Mouse (Mus musculus) right cerebral cortex, postnatal 25 days (tissue): ENCODE data around the gene Ost4.
"Not testable (repeated sequence)": the region's sequence is repeated elsewhere in the genome, so short reads cannot be mapped to it uniquely, and the experiment has no call there.

Experiments
- DNase-seq: peaks from one replicate; pipeline ENCODE4 v3.0.0; 2022

The Ost4 gene

GRCm38 (mm10) chr5:30888337-30889087 lies 19.1 kb downstream of the Ost4 start, which contains the start of gene Agbl5:
TSS of gene Agbl5 (plus strand) at chr5:30888694.
- DNase-seq, result peak; percentile 96

- DNase-seq, result peak; percentile 90
These were observed 19.7 kb downstream of the Ost4 start for GRCm38 (mm10) chr5:30887858-30888336.

DNA sequence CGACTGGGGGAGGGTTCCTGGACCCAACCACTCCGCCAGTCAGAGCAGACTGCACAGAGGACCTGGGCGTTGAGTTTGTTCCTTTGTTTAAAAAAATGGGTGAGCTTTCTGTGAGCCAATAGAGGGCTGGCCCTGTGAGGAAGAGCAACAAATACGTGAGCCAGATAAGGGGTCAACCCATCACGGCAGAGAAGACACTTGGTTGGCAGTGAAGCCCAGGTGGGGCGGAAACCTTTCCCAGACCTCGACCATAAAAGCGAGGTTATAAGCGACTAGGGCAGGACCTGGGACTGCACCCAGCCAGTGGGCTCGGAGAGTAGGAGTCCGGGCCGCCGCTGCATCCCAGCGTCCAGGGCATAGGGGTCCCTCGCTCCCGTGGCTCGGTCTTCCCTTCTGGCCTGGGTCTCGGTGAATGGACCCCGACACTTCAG lies 20.2 kb downstream of the Ost4 start:
- DNase-seq, result peak; percentile 55

- DNase-seq, result no peak
These were observed 20.9 kb downstream of the Ost4 start for GRCm38 (mm10) chr5:30886731-30887130.

DNA sequence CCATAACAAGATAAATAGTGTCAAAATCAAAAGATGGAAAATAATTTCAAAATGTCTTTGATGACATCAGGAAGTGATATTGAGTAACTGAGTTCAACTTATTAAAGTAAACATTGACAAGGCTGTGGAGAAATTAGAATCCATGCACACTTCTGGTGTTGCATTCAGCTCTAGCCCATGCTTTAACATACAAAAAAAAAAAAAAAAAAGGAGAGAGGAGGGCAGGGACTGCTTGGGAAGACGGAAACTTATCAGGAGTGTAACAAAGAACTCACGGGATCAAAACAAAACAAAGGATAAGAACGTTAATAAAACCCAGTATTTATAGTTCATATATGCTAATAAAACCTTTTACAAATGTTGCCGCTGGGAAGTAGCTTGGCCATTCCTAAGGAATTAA lies 21.4 kb downstream of the Ost4 start:
- no peak for DNase-seq

- DNase-seq, result not testable (repeated sequence)
These were observed 25.7 kb downstream of the Ost4 start for GRCm38 (mm10) chr5:30881839-30882238.

DNA sequence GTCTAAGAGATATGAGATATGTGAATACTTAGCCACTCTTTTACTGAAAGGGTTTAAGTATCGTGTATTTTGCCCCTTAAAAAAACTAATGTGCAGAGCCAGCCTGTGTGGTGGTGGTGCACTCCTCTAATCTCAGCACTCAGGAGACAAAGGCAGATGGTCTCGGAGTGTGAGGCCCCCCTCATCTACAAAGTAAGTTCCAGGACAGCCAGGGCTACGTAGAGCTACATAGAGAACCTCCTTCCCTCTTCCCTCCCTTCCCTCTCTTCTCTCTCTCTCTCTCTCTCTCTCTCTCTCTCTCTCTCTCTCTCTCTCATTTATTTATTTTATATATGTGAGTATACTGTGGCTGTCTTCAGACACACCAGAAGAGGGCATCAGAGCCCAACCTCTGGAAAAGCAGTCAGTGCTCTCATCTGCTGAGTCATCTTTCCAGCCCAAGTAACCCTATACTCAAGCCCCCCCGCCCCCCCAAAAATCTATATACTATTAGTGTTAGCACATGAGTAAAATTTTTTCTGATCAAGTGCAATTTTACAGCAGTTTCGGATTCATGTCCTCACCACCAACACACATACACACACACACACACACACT lies 28.1 kb downstream of the Ost4 start:
- no peak for DNase-seq

GRCm38 (mm10) chr5:30878616-30879015 lies 29.0 kb downstream of the Ost4 start:
- DNase-seq, result no peak

- no peak for DNase-seq
These were observed 33.2 kb downstream of the Ost4 start for GRCm38 (mm10) chr5:30874365-30874764.

GRCm38 (mm10) chr5:30872574-30872973 lies 35.0 kb downstream of the Ost4 start:
- no peak for DNase-seq

- DNase-seq, result no peak
These were observed 37.5 kb downstream of the Ost4 start for GRCm38 (mm10) chr5:30870131-30870406.

- DNase-seq, result peak; percentile 94
These were observed 38.0 kb downstream of the Ost4 start for GRCm38 (mm10) chr5:30869405-30870130.

DNA sequence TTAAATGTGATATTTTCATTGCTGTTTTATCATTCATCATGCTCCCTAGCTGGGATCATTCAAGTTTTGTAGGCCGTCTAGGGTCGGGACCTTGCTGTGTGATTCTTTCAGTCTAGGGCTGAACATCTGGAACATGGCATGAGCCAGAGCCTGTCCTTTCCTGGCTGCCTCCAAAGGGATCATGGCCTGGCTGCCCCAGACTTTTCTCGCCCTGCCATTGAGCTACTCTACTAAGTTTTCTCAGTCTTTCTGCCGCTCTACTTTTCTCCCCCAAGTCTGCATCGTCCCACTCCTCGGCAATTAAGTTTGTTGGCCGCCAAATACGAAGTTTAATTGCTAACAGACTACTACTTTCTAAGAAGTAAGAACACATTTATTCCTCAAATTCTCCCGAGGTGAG lies 38.6 kb downstream of the Ost4 start:
- no peak for DNase-seq

DNA sequence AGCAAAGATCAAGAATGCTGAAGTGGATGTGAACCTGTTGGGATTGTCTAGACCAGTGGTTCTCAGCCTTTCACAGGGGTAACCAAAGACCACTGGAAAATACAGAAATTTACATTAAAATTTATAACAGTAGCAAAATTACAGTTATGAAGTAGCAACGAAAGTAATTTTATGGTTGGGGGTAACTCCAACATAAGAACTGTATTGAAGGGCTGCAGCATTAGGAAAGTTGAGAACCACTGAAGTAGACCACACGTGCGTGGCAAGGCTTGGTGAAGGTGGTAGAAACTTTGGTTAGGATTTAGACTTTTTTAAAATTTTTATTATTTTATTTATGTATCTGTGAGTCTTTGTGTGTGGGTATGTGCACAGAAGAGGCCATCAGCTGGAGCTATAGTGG lies 39.9 kb downstream of the Ost4 start, which contains the start of gene Tmem214:
TSS of gene Tmem214 (plus strand) at position 301 of the 400 bp plus-strand sequence.
- DNase-seq, result no peak

- DNase-seq, result no peak
These were observed 40.7 kb downstream of the Ost4 start for GRCm38 (mm10) chr5:30866871-30867270.

- no peak for DNase-seq
These were observed 43.3 kb downstream of the Ost4 start for GRCm38 (mm10) chr5:30864322-30864721.

DNA sequence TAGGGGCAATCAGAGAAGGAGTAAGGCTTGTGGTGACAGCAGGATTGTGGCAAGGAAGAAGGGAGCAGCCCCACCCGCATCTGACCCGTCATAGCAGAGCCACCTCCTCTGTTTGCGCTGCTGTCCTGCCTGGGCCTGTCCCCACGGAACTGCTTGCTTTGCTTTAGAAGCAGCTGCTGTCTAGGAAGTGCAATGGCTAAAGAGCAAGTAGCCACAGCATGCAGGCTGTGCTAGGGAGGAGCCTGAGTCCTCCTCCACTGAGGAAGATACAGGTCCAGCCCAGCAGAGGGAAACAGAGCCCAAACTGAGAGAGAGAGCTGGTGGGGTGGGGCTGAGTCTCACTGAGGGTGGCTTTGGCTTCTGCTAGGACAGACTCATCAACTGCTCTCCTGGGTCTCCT lies 43.7 kb downstream of the Ost4 start:
- no peak for DNase-seq

DNA sequence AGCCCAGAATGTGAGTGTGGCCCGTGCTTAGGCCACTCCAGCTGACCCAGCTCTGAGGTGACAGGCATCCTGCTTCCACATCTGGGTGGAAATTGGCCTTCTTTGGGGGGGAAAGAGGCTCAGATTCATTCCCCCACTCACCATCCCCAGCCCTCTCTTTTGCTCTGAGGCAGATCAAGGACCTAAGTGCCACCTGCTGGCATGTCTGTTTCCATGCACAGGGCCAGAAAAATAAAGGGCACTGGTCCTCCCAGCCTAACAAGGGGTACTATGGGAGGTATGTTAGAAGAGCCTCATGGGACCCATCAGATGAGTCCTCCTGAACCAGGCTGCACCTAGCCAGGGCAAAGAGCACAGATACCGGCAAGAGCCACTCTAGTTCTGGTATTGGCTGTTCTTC lies 51.5 kb downstream of the Ost4 start:
- DNase-seq, result no peak
